Mouse (Mus musculus): ENCODE measurements around the gene Olfr281.
"Not testable (repeated sequence)": the region's sequence is repeated elsewhere in the genome, so short reads cannot be mapped to it uniquely, and the experiment has no call there.

The Olfr281 gene

GRCm38 (mm10) chr15:98452288-98452687 is at the start of gene Olfr281:
TSS of gene Olfr281 (plus strand) at chr15:98452588.
- no peak for DNase-seq

DNA sequence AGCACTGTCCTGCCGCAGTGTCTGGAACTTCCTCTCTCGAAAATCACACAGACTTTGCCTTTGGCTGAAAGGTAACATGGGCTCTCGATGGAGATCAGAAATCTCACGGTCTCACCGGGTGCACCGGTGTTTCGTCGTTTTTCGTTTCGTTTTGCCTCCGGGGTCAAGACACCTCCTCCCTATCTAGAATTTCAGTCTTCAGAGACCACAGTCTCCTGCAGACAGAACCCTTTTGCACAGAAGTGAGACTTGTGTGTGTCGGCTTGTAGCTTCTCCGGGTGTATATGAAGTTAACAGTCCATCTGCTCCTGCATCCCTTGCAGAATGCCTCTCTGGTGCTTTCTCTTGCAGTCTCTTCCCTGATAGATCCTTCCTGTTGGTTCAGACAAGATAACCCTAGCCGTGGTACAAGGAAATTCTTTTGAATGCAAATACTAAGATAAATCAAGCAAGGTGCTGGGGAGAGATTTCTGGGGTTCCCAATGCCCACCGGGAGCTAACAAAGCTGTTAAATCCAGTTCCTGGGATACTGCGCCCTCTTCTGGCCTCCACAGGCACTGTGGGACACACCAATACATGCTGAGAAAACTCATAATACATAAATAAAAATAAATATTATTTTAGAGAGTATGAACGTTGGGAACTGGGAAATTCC is 43.9 kb upstream of the Olfr281 start:
- peak in 1 of 2 experiments; percentile 31 for DNase-seq

DNA sequence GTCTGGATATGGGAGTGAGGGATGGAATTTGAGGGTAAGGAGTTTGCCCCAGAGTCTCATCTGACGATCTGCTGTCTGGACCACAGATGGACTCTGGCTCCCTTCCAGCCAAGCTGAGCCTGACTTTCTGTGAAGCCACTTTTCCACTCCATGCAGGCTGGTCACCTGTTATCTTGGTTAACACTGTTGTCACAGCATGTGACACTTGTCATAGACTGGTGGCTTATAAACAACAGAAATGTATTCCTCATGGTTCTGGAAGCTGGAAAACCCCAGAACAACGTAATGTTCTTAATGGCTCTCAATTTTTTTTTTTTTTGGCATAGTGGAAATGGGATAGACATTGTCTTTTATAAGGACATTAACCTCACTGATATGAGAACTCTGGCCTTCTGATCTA is 42.8 kb upstream of the Olfr281 start:
- no peak for DNase-seq

- DNase-seq, result no peak
These were observed 42.1 kb upstream of the Olfr281 start for GRCm38 (mm10) chr15:98410249-98410648.

DNA sequence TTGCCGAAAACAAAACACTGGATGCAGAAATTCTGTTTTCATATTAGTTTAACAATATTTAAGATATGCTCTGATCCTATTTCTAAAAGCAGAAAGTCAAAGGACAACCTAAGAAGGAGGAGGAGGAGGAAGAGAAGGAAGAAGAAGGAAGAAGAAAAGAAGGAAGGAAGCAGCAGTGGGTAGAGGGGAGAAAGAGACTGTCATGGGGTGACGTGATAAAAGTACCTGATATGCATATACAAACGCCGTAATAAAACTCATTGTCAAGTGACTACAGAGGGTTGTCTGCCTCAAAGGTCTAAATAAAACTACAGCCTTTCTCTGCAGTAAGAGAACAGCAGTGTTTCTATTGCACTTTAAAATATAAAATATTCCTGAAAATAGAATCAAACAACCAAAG is 36.4 kb upstream of the Olfr281 start:
- DNase-seq, result no peak

DNA sequence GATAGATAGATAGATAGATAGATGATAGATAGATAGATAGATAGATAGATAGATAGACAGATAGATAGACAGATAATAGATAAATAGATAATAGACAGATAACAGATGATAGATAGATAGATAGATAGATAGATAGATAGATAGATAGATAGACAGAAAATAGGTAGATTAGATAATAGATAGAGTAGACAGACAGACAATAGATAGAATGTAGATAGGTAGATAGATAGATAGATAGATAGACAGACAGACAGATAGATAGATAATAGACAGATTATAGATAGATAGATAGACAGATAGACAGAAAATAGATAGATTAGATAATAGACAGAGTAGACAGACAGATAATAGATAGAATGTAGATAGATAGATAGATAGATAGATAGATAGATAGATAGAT is 35.6 kb upstream of the Olfr281 start:
- not testable (repeated sequence) for DNase-seq

GRCm38 (mm10) chr15:98417285-98417684 is 35.1 kb upstream of the Olfr281 start:
- peak in 1 of 2 experiments; percentile 7 for DNase-seq

- no peak for DNase-seq
These were observed 34.3 kb upstream of the Olfr281 start for GRCm38 (mm10) chr15:98418096-98418495.

DNA sequence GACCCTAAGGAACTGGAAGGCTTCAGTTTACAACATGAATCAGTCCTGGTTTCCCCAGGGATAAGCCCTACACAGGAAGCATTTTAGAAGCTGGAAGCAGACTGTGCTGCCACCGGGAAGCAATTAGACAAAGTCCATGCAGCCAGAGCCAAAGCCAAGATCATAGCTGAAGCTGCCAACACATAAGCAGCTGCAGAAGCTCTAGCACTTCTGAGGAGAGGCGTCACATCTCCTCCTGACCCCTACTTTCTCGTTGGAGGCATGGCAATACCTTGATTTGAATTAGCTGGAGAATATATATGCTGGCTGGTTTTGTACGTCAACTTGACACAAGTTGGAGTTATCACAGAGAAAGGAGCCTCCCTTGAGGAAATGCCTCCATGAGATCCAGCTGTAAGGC is 31.5 kb upstream of the Olfr281 start:
- DNase-seq, result no peak

DNA sequence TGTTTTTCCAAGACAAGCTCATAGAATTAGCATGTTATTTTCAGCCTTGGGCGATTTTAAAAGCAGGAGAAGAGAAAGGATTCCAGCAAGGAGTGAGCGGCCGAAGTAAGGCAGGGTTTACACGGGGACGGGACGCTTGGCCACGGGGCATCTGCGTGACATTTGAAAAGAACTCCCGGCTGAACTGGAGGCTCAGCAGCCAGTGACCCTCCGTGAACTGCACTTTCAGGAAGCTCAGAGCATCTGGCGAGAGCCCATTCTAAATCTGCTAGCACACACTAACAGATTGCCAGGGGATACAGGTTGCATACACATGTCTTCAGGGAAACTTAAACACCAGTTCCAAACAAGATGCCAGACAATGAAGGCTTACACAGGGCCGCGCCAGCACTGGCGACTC is 28.1 kb upstream of the Olfr281 start:
- DNase-seq, result no peak

GRCm38 (mm10) chr15:98424753-98425152 is 27.6 kb upstream of the Olfr281 start:
- no peak for DNase-seq

DNA sequence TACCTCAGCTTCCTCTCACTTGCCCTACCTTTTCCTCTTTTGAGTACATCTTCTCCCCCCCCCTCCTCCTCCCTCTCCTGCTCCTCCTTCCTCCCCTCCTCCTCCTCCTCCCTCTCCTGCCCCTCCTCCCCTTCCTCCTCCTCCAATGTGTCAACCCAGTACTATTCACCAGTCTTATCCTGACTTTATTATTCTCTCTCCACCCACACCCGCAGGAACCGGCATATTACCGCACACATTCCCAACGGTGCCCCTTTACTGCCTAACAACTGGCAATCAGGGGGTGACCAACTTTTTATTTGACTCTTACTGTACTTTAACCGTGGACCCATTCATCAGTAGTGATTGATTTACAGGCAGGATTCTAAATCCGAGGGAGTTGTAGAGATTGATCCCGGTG is 27.2 kb upstream of the Olfr281 start:
- no peak for DNase-seq

DNA sequence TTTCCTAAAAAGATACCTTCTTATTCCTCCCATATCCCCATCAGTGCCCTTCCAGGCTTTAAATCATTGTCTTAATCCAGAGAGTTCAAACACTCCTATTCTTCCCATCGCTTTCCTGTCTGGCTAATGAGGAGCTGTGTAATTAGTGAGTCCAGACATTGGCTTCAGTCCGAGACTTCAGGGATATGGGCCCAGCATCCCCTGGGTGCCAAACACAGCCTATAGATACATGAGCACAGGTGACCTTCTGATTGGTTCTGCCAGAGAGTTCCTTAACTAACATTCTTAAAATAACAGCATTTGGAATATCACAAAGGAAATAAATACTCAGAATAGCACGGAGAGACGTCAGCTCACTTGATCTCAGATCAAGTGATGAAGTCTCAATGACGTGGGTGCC is 21.5 kb upstream of the Olfr281 start, which contains the start of gene Olfr282:
TSS of gene Olfr282 (plus strand) at position 301 of the 400 bp plus-strand sequence.
- not testable (repeated sequence) for DNase-seq

DNA sequence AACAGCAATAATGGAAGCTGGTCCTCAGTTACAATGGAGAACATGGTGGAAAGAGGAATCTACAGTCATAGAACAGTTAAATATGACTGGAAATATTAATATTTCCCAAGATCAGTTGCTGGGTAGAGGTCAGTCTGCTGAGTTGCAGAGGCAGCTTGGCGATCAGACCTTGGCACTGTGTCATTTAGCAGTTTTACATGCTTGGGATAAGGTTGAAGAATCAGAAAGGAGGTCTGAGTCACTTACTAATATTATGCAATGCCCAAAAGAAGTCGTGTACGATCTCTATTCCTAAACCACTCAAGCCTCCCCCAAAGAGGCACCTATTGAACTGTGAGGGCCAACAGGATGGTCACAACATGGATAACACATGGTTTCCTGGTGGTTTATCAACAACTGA is 7.8 kb upstream of the Olfr281 start:
- no peak for DNase-seq

- DNase-seq, result peak; percentile 69 to 73
These were observed 3.9 kb upstream of the Olfr281 start for GRCm38 (mm10) chr15:98448521-98448920.

DNA sequence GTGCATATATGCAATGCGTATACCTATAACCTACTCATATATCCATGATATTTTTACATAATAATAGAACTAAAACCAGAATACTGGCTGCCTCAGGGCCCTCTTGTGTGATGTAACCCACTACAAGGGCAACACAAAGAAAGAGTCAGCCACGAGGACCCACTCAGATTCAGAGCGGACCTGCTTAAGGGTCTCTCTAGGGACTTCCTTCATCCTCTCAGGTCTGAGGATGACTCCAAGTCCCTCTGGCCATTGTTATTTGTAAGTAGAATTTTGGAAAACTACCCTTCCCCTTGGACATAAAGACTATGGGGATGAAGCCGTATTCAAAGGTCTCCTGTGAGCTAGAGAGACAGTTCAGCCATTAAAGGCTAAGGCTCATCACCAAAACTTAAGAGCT is 17.2 kb downstream of the Olfr281 start, which contains the start of gene OR5BS1P:
TSS of gene OR5BS1P (plus strand) at position 301 of the 400 bp plus-strand sequence.
- no peak for DNase-seq

DNA sequence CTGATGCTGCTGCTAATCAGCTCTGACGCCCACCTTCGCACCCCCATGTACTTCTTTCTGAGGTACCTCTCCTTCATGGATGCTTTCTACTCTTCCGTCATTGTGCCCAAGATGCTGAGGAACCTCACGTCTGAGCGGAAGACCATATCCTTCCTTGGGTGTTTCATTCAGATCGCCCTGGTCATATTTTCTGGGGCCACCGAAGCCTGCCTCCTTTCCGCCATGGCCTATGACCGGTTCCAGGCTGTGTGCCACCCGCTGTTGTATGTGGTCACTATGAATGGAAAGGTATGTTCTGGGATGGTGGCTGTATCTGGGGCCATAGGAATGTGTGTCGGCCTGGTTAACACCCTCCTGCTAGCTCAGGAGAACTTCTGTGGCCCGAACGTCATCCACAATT is 19.2 kb downstream of the Olfr281 start:
- no peak for DNase-seq

GRCm38 (mm10) chr15:98474958-98475357 is 22.6 kb downstream of the Olfr281 start:
- DNase-seq, result no peak

- peak; percentile 8 to 34 for DNase-seq
These were observed 23.0 kb downstream of the Olfr281 start for GRCm38 (mm10) chr15:98475382-98475781.

DNA sequence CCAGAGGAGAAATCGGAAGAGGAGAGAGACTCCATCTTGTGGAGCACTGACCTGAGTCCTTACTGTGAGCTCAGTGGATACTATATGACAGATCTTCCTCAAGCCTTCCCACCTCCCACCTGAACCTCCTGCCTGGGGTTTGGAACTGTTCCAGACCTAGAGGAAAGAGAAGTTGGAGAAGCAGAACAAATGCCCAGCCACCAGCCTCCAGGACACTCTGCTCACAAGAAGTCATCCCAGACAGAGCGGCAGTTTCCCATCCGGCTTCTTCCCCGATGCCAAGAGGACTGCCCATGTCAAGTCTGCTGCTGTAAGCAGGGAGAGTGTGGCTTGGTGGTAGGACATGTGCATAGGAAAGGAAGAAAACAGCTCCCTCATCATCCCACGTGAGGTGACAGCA is 23.9 kb downstream of the Olfr281 start:
- DNase-seq, result no peak

- DNase-seq, result no peak
These were observed 27.2 kb downstream of the Olfr281 start for GRCm38 (mm10) chr15:98479568-98480102.

DNA sequence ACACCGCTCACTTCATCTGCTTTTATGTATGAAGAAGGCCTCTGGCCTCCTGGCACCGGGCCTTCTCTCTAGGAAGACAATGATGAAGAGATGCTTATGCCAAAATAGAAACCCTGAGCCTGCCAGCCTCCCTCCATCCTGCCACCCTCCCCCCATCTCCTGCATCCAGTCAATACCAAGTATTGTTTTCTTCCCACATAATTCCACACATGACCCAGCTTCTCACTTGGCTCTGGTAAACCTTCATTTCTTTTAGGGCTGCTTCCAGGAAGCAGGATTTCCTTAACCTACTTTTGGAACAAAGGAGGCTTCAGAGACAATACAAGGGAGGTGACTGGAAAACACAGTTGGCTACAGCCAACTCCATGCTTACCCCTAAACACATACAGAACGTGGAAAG is 30.3 kb downstream of the Olfr281 start, which contains the start of gene Lalba:
TSS of gene Lalba (minus strand) at position 21 of the 400 bp plus-strand sequence.
- DNase-seq, result no peak

- DNase-seq, result peak; percentile 26 to 28
These were observed 31.8 kb downstream of the Olfr281 start for GRCm38 (mm10) chr15:98483907-98484886.
